Mouse (Mus musculus): ENCODE data around the gene Mrpl21.

The Mrpl21 gene

GRCm38 (mm10) chr19:3297034-3297433, 14.3 kb downstream of the Mrpl21 start:
- no peak for DNase-seq (ENCODE audit: extremely low read depth, low read depth, low spot score)

- DNase-seq (ENCODE audit: extremely low read depth, low read depth, low spot score), result no peak
These were observed 15.1 kb downstream of the Mrpl21 start for GRCm38 (mm10) chr19:3297775-3298174.

GRCm38 (mm10) chr19:3304017-3304416, 21.3 kb downstream of the Mrpl21 start:
- DNase-seq (ENCODE audit: extremely low read depth, low read depth, low spot score), result no peak

- DNase-seq (ENCODE audit: extremely low read depth, low read depth, low spot score), result no peak
These were observed 24.7 kb downstream of the Mrpl21 start for GRCm38 (mm10) chr19:3307175-3307949.

DNA sequence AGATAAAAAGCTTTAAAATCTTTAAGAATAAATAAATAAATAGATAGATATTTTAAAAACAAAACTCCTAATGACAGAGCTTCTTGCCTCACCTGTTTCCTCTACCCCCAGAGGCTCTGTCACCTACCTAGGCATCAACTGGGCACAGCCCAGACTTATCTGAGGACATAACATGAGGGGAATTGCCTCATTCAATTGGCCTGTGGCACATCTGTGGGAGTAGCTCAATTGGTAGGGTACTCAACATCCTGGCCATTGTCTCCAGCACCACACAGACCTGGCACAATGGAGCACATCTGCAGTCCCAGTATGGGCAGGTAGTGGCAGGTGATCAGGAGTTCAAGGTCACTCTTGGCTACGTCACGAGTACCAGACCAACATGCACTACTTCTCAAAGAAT, 36.6 kb downstream of the Mrpl21 start:
- peak; percentile 97 for DNase-seq (ENCODE audit: extremely low read depth, low read depth, low spot score)

DNA sequence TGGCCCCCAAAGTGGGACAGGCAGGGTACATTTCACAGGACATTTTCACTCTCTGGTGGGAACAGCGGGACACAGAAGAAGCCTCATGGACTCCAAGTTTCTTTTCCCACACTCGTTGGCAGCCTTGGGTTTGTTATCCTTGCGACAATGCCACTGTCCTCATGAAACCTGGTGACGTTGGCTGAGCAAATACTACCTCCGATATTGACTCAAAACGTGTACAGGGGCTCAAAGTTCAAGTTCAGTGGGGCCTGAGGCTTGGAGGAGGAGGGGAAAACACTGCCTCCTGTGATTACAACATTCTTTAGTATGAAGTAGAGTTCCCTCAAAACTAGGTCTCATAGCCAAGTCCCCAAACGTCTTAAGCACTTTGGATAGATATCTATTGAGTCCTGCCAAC, 37.4 kb downstream of the Mrpl21 start:
- no peak for DNase-seq (ENCODE audit: extremely low read depth, low read depth, low spot score)

DNA sequence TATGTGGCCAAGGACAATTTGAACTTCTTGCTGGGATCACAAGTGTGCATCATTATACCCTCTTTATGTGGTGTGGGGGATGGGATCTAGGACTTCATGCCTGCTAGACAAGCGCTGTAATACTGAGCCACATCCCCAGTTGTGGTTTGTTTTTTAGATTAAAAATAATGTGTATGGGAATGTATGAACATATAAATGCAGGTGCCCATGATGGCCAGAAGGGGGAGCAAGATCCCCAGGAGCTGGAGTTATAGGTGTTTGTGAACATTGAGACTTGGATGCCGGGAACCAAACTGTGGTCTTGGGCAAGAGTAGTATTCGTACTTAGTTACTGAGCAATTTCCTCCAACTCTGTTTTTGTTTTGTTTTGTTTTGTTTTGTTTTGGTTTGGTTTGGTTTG, 38.1 kb downstream of the Mrpl21 start:
- DNase-seq (ENCODE audit: extremely low read depth, low read depth, low spot score), result no peak

GRCm38 (mm10) chr19:3321617-3322016, 38.9 kb downstream of the Mrpl21 start:
- DNase-seq (ENCODE audit: extremely low read depth, low read depth, low spot score), result no peak

- no peak for DNase-seq (ENCODE audit: extremely low read depth, low read depth, low spot score)
These were observed 39.7 kb downstream of the Mrpl21 start, which contains the start of gene Cpt1a for GRCm38 (mm10) chr19:3322261-3322969. Gene Cpt1a (plus strand): TSS chr19:3322334.

- DNase-seq (ENCODE audit: extremely low read depth, low read depth, low spot score), result no peak
These were observed 40.5 kb downstream of the Mrpl21 start for GRCm38 (mm10) chr19:3323201-3323621.

DNA sequence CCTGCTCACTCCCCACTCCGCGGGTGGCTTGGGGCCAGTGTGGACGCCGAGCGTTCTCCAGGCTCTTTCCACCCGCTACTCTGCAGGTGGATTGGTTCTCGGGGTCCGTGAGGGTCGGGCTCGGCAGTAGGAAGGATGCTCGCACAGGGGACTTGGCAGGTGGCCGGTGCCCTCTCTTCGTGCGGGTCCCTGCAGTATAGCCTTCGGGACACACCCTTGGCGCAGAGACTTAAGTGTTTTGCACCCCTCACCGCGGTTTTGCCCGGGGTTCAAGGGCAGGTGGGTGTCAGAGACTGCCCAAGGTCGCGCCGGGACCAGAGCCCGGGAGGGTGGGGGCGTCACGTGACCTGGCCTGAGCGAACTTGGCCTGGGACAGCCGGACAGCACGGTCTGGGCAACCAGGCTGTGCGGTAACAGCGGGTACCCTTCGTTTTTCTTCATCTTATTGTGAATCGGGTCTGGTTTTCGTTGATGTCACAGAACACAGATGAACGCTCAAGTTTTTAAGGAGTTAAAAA, 41.1 kb downstream of the Mrpl21 start:
- no peak for DNase-seq (ENCODE audit: extremely low read depth, low read depth, low spot score)

DNA sequence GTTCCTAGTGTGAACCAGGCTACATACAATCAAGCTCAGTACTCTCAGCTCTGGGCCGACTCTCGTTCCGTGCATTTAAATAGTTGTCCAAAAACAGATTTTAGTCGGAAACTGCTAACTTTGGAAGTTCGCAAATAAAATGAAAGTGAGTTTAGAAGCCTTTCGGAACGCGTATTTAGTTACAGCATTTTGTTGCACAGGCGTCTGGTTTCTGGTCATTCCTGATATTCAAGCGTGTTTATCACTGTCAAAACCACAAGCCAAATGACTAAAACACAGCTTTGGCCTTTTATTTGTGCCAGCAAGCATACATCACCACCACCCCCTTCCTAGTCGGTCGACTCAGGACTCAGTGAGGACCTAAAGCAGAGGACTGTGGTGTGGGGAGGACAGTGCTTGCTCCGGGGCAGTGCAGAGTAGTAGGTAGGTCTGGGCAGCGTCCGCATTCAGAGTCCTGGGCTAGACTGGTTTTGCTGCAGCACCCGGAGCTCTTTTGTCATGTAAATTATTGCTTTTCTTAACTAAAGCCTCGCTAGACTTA, 41.6 kb downstream of the Mrpl21 start:
- DNase-seq (ENCODE audit: extremely low read depth, low read depth, low spot score), result no peak

DNA sequence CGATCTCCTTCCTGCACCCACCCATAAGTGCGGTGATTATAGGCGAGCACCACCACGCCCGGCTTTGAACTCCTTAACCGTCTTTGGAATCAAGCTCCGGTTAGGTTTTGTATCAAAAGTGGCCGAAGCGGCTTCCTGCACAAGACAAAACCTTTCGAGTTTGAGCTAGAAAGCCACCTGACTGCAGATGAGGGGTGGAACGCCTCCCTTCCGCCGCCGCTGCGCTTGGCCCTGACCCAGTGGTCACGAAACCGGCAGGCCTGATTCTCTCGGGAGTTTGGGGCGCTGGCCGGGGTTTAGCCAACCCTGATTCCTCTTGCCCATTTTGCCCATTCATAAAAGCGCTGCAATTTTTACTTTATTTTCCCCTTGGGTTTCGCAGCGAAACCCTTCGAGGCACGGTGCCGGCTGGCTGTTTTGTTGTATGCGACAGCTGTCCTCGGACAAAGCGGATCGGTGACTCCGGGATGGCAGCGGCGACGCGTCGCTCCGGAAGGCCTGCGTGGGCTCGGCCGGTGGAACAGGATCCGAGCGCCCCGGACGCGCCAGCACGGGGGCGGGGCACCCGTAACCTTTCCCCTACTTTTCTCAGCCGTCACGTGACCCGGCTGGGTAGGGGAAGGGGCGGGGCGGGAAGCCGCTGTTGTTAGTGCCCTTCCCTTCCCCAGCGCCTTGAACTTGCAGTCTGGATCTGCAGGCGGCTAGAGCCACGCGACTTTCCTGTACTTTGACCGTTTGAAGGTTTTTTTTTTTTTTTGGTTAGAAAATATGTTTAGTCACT, 42.4 kb downstream of the Mrpl21 start:
- DNase-seq (ENCODE audit: extremely low read depth, low read depth, low spot score), result no peak

DNA sequence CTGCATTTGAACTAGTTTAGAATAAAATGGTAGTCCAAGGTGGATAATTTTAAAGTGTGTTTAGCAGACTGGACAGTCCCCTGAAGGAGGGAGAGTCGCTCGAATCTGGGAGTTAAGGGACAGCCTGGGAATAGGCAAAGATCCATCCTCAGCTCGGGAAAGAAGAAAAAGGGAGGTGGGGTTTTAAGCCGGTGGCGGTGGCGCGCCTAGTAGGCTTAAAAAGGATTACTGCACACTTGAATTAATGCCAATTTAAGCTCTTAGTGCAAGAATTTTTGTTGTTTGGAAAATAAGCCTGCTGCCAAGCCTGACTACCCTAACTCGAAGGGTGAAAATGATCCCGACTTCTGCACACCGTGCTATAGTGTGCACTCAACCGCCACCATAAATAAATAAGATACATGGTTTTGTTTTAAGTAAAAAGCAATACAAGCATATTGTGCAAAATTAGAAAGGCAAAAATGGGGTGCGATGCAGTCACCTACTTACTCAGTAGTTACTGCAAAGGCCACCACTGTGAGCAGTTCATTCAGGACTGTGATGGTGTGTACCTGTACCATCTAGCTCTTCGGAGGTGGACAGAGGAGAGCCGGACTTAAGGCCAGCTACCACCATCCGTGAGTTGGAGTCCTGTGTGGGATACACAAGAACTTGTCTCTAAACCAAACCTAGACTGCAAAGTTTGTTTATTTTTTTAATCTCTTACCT, 43.2 kb downstream of the Mrpl21 start:
- DNase-seq (ENCODE audit: extremely low read depth, low read depth, low spot score), result no peak

- DNase-seq (ENCODE audit: extremely low read depth, low read depth, low spot score), result no peak
These were observed 43.9 kb downstream of the Mrpl21 start for GRCm38 (mm10) chr19:3326479-3327047.

DNA sequence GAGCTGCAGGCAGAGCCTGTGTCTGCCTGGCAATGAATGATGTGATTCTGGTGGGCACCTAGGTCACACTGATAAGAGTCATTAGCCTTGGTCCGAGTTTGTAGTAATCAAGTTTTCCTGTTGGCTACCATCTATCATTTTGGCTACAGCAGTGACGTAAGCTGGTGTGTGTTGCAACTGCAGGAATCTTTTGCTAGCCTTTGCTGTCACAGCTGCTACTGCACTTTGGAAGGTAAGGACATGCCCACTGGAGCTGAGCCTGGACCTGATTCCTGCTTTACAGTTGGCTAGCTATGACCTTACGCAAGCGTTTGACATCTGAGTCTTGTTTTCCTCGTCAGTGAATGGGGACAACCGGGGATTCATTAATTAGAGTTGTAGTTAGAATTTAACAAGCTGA, 50.5 kb downstream of the Mrpl21 start:
- peak; percentile 92 for DNase-seq (ENCODE audit: extremely low read depth, low read depth, low spot score)

DNA sequence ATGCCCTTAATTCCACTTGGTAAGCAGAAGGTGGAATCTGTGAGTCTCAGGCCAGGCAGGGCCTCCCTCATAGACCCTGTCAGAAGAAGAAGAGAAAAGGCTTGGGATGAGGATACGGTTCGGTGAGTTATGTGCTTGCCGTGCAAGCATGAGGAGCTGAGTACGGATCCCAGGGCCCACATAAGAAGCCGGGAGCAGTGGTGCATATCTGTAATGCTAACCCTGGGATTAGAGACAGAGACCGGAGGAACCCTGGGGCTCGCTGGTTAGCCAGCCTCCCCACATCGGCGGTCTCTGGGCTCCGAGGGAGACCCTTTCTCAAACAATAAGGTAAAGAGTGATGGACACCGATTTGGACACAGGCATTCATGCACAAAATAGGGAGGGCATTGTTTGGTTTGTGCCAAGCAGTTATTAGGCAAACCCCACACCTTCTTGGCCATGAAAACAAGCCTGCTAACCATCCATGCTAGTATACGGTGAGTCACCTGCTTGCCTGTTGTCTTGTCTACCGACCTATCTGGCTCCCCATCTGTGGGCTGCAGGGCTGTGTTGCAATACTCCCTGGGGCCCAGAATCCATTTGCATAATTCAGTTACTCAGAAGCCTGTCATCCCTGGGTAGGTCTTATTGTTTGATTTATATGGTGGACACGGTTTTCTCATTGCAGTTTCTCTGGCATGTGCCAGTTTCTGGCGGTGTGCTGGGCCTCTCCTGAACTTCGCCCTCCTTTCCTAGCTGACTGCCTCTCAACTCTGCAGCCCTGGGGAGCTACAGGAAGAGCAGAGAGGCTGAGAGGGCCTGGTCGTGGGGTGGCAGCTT, 51.2 kb downstream of the Mrpl21 start:
- peak; percentile 97 for DNase-seq (ENCODE audit: extremely low read depth, low read depth, low spot score)

DNA sequence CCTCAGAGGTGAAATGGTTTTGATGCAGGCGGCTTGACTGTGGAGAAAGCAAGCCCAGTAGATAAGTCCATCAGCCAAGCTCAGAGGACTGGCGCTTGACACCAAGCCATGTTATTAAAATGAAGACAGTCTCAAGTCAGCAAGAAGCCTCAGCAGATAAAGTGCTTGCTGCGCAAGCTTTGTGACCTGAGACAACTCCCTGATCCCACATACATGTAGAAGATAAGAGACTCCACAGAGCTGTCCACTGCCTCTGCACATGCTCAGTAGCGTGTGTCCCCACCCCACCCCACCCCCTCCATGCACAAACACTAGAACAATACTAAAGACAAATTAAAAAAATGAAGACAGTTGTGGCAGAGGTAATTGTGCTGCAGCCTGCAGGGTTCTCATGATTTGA, 51.8 kb downstream of the Mrpl21 start:
- DNase-seq (ENCODE audit: extremely low read depth, low read depth, low spot score), result no peak

- no peak for DNase-seq (ENCODE audit: extremely low read depth, low read depth, low spot score)
These were observed 53.2 kb downstream of the Mrpl21 start for GRCm38 (mm10) chr19:3335917-3336316.
